Mouse (Mus musculus) neural tube, embryonic 13.5 days (tissue): ENCODE data around the gene Nkg7. TPM values are rescaled to one million over a fixed set of nuclear protein-coding genes. Genes with fewer than 3 reads are reported as not detected.

Experiments used
- ATAC-seq: fragments of 200-750 bp; cut with Nextera tagmentation; 2 replicates; pipeline ENCODE4 v1.8.0; 2017; ENCODE audit warnings: low read depth, mild to moderate bottlenecking, moderate TSS enrichment, moderate library complexity
- H3K27ac ChIP-seq: fragments of 300-500 bp; sonication (generic); replicated peaks from 2 replicates; pipeline ENCODE4 v1.5.1; 2015; ENCODE audit warnings: moderate library complexity, mild to moderate bottlenecking, inconsistent platforms
- H3K27me3 ChIP-seq: fragments of 300-500 bp; sonication (generic); 2 replicates; pipeline ENCODE4 v1.6.1; 2015; ENCODE audit warnings: mild to moderate bottlenecking, inconsistent platforms
- H3K36me3 ChIP-seq: fragments of 300-500 bp; sonication (generic); 2 replicates; pipeline ENCODE4 v1.6.1; 2015; ENCODE audit warnings: mild to moderate bottlenecking, inconsistent platforms
- H3K4me1 ChIP-seq: fragments of 300-500 bp; sonication (generic); replicated peaks from 2 replicates; pipeline ENCODE4 v1.6.1; 2015; ENCODE audit warnings: inconsistent platforms
- H3K4me2 ChIP-seq: fragments of 300-500 bp; sonication (generic); 2 replicates; pipeline ENCODE4 v1.6.1; 2015; ENCODE audit warnings: inconsistent platforms, mild to moderate bottlenecking, moderate library complexity
- H3K4me3 ChIP-seq: fragments of 300-500 bp; sonication (generic); 2 replicates; pipeline ENCODE4 v1.5.1; 2015; ENCODE audit warnings: mild to moderate bottlenecking, inconsistent platforms
- H3K9ac ChIP-seq: fragments of 300-500 bp; sonication (generic); 2 replicates; pipeline ENCODE4 v1.6.1; 2015; ENCODE audit warnings: moderate library complexity, mild to moderate bottlenecking, inconsistent platforms
- H3K9me3 ChIP-seq: fragments of 300-500 bp; sonication (generic); 2 replicates; pipeline ENCODE4 v1.6.1; 2016; ENCODE audit warnings: inconsistent platforms
- WGBS: fragments of 180-500 bp; shearing (Covaris S2); methylation state at CpG from one replicate; pipeline ENCODE4 v1.1.7; 2015; 5-methylcytosine and 5-hydroxymethylcytosine counted together
- polyA plus RNA-seq: library from polyadenylated mRNA; unstranded; fragments of >200 nt; fragmentation: Nextera tagmentation; extraction: Ambion mirVana; gene quantifications from 2 replicates; pipeline ENCODE4 v1.2.1, GENCODE M21; 2015

Gene Nkg7
- polyA plus RNA-seq, 1 experiment from 2014 or later: not detected

GRCm38 (mm10) chr7:43449811-43450210 lies 12.9 kb downstream of the Nkg7 start:
- Histone ChIP-seq H3K4me3 (no peak overlapping the region), H3K27me3 (no peaks in the 10 kb centered on the region), H3K36me3 (peaks cover 26% of the 10 kb centered on the region), H3K9me3 (no peaks in the 10 kb centered on the region), H3K27ac (no peak overlapping the region), H3K4me2 (no peak overlapping the region), H3K4me1 (peaks cover 4% of the 10 kb centered on the region), H3K9ac (no peak overlapping the region)
- ATAC-seq: no peak
- 94% methylated on average over 2 of the region's 2 CpGs for WGBS

GRCm38 (mm10) chr7:43451726-43452125 lies 14.9 kb downstream of the Nkg7 start:
- Histone ChIP-seq H3K4me1 (no peaks in the 10 kb centered on the region), H3K36me3 (peaks cover 45% of the 10 kb centered on the region), H3K27ac (no peak overlapping the region), H3K9ac (no peak overlapping the region), H3K27me3 (no peaks in the 10 kb centered on the region), H3K4me2 (no peak overlapping the region), H3K9me3 (no peaks in the 10 kb centered on the region), H3K4me3 (no peak overlapping the region)
- ATAC-seq: no peak
- 96% methylated on average over 11 of the region's 11 CpGs for WGBS

GRCm38 (mm10) chr7:43452609-43453008 lies 15.7 kb downstream of the Nkg7 start:
- Histone ChIP-seq H3K36me3 (peaks cover 54% of the 10 kb centered on the region), H3K4me1 (no peaks in the 10 kb centered on the region), H3K9me3 (no peaks in the 10 kb centered on the region), H3K4me2 (no peak overlapping the region), H3K4me3 (no peak overlapping the region), H3K27ac (no peak overlapping the region), H3K9ac (no peak overlapping the region), H3K27me3 (no peaks in the 10 kb centered on the region)
- ATAC-seq: no peak
- 60% methylated on average over 4 of the region's 4 CpGs for WGBS

GRCm38 (mm10) chr7:43453599-43454355 lies 16.9 kb downstream of the Nkg7 start:
- Histone ChIP-seq H3K27ac (no peak overlapping the region), H3K9ac (no peak overlapping the region), H3K36me3 (peaks cover 61% of the 10 kb centered on the region), H3K4me1 (no peaks in the 10 kb centered on the region), H3K9me3 (no peaks in the 10 kb centered on the region), H3K4me3 (no peak overlapping the region), H3K4me2 (no peak overlapping the region), H3K27me3 (no peaks in the 10 kb centered on the region)
- ATAC-seq: no peak
- WGBS: 90% methylated on average over 14 of the region's 14 CpGs

DNA sequence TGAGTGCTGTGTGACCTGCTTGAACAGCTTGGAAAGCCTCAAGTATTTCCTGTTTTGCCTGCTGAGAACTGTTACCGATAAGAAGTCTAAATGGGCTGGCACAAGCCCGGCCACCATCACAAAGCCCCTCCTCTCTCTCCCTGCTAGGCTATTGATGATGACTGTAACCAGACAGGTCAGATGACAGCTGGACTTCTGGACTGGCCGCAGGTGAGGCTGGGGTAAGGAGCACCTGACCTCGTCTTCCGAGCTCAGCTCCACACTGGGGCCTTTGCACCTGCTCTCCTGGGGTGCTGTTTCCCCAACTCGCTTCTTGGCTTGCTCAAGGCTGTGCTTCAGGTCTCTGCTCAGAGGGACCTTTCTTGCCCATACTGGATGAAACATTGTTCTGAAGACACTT lies 17.5 kb downstream of the Nkg7 start:
- no peak for ATAC-seq
- Histone ChIP-seq H3K36me3 (peaks cover 61% of the 10 kb centered on the region), H3K4me2 (no peak overlapping the region), H3K4me1 (no peaks in the 10 kb centered on the region), H3K9ac (no peak overlapping the region), H3K27me3 (no peaks in the 10 kb centered on the region), H3K9me3 (no peaks in the 10 kb centered on the region), H3K27ac (no peak overlapping the region), H3K4me3 (no peak overlapping the region)
- 91% methylated on average over 6 of the region's 6 CpGs for WGBS

DNA sequence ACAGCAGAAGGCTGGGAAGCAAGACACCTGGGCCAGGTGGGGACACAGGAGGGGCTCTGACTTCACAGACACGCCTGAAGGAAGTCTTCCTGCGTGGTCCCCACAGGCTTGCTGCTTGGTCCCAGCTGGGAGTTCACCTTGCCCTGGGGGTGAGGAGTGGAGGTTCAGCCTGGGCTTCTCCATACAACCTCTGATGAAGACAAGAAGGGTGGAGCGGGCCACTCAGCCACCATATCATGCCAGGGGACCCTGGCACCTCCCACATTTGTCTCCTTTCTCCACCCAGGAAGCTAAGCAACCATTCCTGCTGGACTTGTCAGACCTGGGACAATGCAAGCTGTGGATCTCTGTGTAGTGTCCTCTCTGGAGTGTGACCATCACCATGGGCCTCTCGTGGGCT lies 26.0 kb downstream of the Nkg7 start, which contains the start of gene Vsig10l:
Vsig10l (plus strand) TSS at position 301 of the 400 bp plus-strand sequence.
- 77% methylated on average over 4 of the region's 4 CpGs for WGBS
- no peak for ATAC-seq

DNA sequence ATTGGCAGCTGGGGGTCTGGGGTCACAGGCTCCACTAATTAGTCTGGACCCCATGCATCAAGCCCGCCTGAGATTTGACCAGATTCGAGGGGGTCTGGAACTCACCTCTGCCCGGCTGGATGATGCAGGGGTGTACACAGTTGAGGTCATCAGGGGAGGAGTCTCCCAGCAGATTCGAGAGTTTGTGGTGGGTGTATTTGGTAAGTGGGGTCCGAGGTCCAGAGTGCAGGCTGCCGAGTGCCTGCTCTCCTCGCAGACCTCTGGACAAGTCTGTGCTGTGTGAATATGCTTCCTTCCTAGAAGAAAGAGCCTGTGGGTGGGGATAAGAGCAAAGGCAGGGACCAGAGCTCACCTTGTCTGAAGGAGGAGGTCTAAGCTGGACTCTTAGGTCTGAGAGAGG lies 27.1 kb downstream of the Nkg7 start:
- H3K9me3 ChIP-seq: no peaks in the 10 kb centered on the region
- H3K9ac ChIP-seq: no peak overlapping the region
- H3K36me3 ChIP-seq: no peaks in the 10 kb centered on the region
- no peak for ATAC-seq
- H3K4me1 ChIP-seq: peaks cover 23% of the 10 kb centered on the region
- no peak overlapping the region for H3K27ac ChIP-seq
- no peak overlapping the region for H3K4me2 ChIP-seq
- 86% methylated on average over 7 of the region's 7 CpGs for WGBS
- peaks cover 58% of the 10 kb centered on the region for H3K27me3 ChIP-seq
- no peak overlapping the region for H3K4me3 ChIP-seq

More for the DNA sequence above, 26.0 kb downstream of the Nkg7 start, which contains the start of gene Vsig10l:
- peaks cover 5% of the 10 kb centered on the region; the same call in 1 of the 2 replicates for H3K36me3 ChIP-seq
- H3K27me3 ChIP-seq: peaks cover 55% of the 10 kb centered on the region
- peaks cover 23% of the 10 kb centered on the region for H3K4me1 ChIP-seq
- H3K9me3 ChIP-seq: no peaks in the 10 kb centered on the region
- H3K9ac ChIP-seq: no peak within 1 kb of the TSS
- no peak within 1 kb of the TSS for H3K27ac ChIP-seq
- no peak within 1 kb of the TSS for H3K4me2 ChIP-seq
- no peak within 1 kb of the TSS for H3K4me3 ChIP-seq

DNA sequence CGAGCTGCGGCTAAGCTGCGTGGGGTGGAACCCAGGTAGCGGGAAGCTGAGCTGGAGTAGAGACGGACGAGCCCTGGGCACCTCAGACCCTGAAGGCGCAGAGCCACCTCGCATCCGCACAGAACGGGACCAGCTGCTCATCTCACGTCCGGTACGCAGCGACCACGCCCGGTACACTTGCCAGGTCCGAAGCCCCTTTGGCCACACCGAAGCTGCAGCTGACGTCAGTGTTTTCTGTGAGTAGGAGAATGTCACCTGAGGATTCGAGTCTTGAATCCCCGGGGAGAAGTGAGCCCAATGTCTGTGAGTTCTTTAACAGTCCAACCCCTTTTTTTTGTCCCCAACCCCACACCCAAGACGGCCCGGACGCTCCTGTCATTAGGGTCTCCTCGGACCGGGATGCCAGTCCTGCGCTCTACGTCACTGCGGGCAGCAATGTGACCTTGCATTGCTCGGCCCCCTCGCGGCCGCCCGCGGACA lies 28.0 kb downstream of the Nkg7 start:
- Histone ChIP-seq H3K4me2 (peak overlapping the region; percentile 81), H3K9ac (peak overlapping the region; percentile 68), H3K36me3 (no peaks in the 10 kb centered on the region), H3K9me3 (no peaks in the 10 kb centered on the region), H3K27ac (no peak overlapping the region), H3K4me1 (peaks cover 23% of the 10 kb centered on the region), H3K27me3 (peaks cover 58% of the 10 kb centered on the region), H3K4me3 (peak overlapping the region; percentile 44)
- 6% methylated on average over 35 of the region's 35 CpGs for WGBS
- peak; percentile 28 for ATAC-seq

- H3K4me1 ChIP-seq: peaks cover 23% of the 10 kb centered on the region
- peaks cover 58% of the 10 kb centered on the region for H3K27me3 ChIP-seq
- H3K9me3 ChIP-seq: no peaks in the 10 kb centered on the region
- H3K4me3 ChIP-seq: peak overlapping the region; percentile 44
- WGBS: under 1% methylated on average over 33 of the region's 33 CpGs
- 0 out of 2 replicates have a peak overlapping the region, but pooled peaks have one; percentile 9 for H3K27ac ChIP-seq
- peak overlapping the region; percentile 81 for H3K4me2 ChIP-seq
- peak; percentile 83 for ATAC-seq
- H3K9ac ChIP-seq: peak overlapping the region; percentile 68
- no peaks in the 10 kb centered on the region for H3K36me3 ChIP-seq
These were observed 28.6 kb downstream of the Nkg7 start for GRCm38 (mm10) chr7:43465344-43466098.

DNA sequence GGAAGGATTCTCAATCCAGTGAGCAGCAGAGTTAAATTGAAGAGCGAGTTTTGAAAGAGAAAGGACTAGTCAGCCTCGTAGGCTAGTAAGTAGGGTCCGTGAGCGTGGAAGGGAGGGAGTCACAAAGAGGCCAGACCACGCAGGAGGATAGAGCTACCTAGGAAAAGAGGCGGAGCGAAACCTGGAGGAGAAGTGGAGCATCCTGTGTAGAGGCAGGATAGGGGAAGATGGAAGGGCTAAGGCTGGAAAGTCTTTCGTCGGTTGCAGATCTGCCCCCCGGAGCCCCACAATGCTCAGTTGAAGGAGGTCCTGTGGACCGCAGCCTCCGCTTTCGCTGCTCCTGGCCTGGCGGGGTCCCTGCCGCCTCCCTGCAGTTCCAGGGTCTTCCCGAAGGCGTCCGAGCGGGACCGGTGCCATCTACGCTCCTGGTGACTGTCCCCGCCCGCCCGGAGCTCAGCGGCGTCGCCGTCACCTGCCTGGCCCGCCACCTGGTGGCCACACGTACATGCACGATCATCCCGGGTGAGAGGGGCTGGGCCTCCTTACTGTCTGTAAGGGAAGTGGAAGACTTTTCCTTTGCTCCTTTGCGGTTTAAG lies 29.3 kb downstream of the Nkg7 start:
- 1% methylated on average over 33 of the region's 33 CpGs for WGBS
- peak overlapping the region; percentile 9; the same call in 1 of the 2 replicates for H3K27ac ChIP-seq
- no peaks in the 10 kb centered on the region for H3K36me3 ChIP-seq
- H3K4me3 ChIP-seq: peak overlapping the region; percentile 44
- ATAC-seq: peak; percentile 60
- peaks cover 23% of the 10 kb centered on the region for H3K4me1 ChIP-seq
- no peaks in the 10 kb centered on the region for H3K9me3 ChIP-seq
- H3K9ac ChIP-seq: peak overlapping the region; percentile 68
- H3K4me2 ChIP-seq: peak overlapping the region; percentile 81
- H3K27me3 ChIP-seq: peaks cover 58% of the 10 kb centered on the region

GRCm38 (mm10) chr7:43470373-43470772 lies 33.5 kb downstream of the Nkg7 start:
- no peaks in the 10 kb centered on the region for H3K9me3 ChIP-seq
- H3K9ac ChIP-seq: no peak overlapping the region
- H3K36me3 ChIP-seq: peaks cover 18% of the 10 kb centered on the region; the same call in 1 of the 2 replicates
- peaks cover 36% of the 10 kb centered on the region for H3K27me3 ChIP-seq
- H3K4me1 ChIP-seq: peaks cover 15% of the 10 kb centered on the region
- 33% methylated on average over 8 of the region's 8 CpGs for WGBS
- no peak overlapping the region for H3K27ac ChIP-seq
- no peak overlapping the region for H3K4me2 ChIP-seq
- no peak for ATAC-seq
- no peak overlapping the region for H3K4me3 ChIP-seq

DNA sequence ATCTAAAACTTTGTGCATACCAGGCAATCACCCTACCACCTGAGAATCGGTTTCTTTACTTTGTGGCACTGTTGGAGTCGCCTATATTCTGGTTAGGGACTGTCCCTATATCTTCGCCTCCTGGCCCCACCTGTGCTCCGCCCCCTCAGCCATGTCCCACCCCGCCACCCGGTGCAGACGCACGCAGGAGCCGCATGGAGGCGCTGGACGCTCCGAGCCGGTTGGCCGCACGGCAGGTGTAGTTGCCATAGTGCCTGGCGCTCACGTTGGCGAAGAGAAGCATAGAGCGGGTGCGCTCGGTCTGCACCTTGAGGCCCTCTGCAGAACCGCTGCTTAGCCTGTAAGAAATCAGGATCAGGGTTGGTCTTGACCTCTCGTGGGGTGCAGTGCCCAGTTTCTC lies 38.8 kb downstream of the Nkg7 start:
- no peak for ATAC-seq
- no peak overlapping the region for H3K9ac ChIP-seq
- H3K4me2 ChIP-seq: no peak overlapping the region
- peaks cover 12% of the 10 kb centered on the region for H3K4me1 ChIP-seq
- WGBS: 6% methylated on average over 23 of the region's 23 CpGs
- H3K9me3 ChIP-seq: no peaks in the 10 kb centered on the region
- no peak overlapping the region for H3K4me3 ChIP-seq
- peaks cover 44% of the 10 kb centered on the region for H3K36me3 ChIP-seq
- H3K27ac ChIP-seq: no peak overlapping the region
- H3K27me3 ChIP-seq: peaks cover 55% of the 10 kb centered on the region
